Mouse (Mus musculus): ENCODE data around the gene Efcab3. TPM values are rescaled to one million over a fixed set of nuclear protein-coding genes. Genes with fewer than 3 reads are reported as not detected.
"Not testable (repeated sequence)": the region's sequence is repeated elsewhere in the genome, so short reads cannot be mapped to it uniquely, and the experiment has no call there.

The Efcab3 gene
- polyA plus RNA-seq, 1 experiment from 2014 or later = 0.32 TPM

DNA sequence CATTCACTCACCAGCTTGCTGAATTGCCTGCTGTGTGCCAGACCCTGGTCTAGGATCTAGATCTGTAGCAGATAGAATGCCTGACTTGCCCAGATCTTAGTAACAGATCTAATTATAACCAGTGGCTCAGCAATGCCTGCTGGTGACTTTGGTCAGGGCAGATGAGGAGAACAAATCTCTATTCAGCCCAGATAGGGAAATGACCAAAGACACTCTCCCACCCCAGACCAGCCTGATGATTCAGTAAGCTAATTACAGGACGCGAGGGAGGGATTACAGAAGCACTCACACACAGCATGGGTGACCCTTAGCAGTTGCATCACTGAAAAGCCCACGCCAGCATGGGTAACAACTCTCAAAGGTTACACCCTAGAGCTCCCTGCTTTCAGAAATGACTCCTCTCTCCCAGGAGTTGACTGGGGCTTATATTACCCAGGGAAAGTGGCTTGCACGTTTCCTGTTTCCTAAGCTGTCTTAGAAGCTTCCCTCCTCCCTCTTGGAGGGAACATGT is 57.2 kb downstream of the Efcab3 start:
- no peak overlapping the region for H3K4me3 ChIP-seq (ENCODE audit: low read depth, low read length)
- H3K27ac ChIP-seq (ENCODE audit: low read depth, low read length) = no peak overlapping the region
- DNase-seq (ENCODE audit: low spot score) (no peak), ATAC-seq (replicated peaks; ENCODE audit: low FRiP score) (no peak)
- H3K27me3 ChIP-seq (replicated peaks; ENCODE audit: control insufficient read depth, insufficient read depth, low read length) = no peaks in the 10 kb centered on the region
- no peak overlapping the region for H3K4me2 ChIP-seq
- H3K9me3 ChIP-seq (ENCODE audit: control insufficient read depth, low read length) = no peaks in the 10 kb centered on the region
- 28% methylated on average over 4 of the region's 4 CpGs for WGBS
- 0 out of 2 replicates have a peak, but pooled peaks cover 4% of the 10 kb centered on the region for H3K4me1 ChIP-seq (replicated peaks; ENCODE audit: control insufficient read depth, insufficient read depth, low read length)
- H3K36me3 ChIP-seq (ENCODE audit: control insufficient read depth, insufficient read depth, low read length) = no peaks in the 10 kb centered on the region
- no peak overlapping the region for H3K9ac ChIP-seq (ENCODE audit: low read depth, low read length)

DNA sequence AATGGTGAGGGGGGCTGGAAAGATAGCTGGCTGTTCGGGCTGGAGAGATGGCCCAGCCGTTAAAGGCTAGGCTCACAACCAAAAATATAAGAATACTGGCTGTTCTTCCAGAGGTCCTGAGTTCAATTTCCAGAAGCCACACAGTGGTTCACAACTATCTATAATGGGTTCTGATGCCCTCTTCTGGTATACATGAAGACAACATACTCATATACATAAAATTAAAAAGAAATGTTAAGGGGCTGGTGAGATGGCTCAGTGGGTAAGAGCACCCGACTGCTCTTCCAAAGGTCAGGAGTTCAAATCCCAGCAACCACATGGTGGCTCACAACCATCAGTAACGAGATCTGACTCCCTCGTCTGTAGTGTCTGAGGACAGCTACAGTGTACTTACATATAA is 58.4 kb downstream of the Efcab3 start:
- H3K27me3 ChIP-seq (replicated peaks; ENCODE audit: control insufficient read depth, insufficient read depth, low read length); H3K9ac ChIP-seq (ENCODE audit: low read depth, low read length); H3K4me2 ChIP-seq; ATAC-seq (replicated peaks; ENCODE audit: low FRiP score); H3K4me3 ChIP-seq (ENCODE audit: low read depth, low read length); H3K27ac ChIP-seq (ENCODE audit: low read depth, low read length); H3K4me1 ChIP-seq (replicated peaks; ENCODE audit: control insufficient read depth, insufficient read depth, low read length); H3K9me3 ChIP-seq (ENCODE audit: control insufficient read depth, low read length); DNase-seq (ENCODE audit: low spot score); H3K36me3 ChIP-seq (ENCODE audit: control insufficient read depth, insufficient read depth, low read length): not testable (repeated sequence)
- WGBS = 71% methylated on average over 5 of the region's 5 CpGs

DNA sequence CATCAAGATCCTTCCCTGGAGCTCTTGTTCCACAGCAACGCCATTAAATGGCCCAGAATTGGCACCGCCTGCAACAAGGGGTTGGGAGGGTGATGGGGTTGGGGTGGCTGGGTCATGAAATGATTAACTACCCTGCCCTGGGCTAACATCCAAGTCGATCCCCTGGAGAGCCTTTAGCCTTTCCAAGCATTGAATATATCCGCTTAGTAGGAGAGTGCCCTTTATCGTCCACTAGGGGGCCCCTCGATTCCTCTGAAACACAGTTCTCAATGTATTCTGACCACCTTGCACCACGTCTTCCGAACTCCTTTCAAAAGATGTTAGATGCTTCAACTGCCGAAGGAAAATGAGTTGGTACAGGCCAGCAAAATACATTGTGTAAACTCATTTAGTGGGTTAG is 60.6 kb downstream of the Efcab3 start:
- DNase-seq (ENCODE audit: low spot score) (no peak), ATAC-seq (replicated peaks; ENCODE audit: low FRiP score) (peak; percentile 58)
- Histone ChIP-seq H3K4me1 (replicated peaks; ENCODE audit: control insufficient read depth, insufficient read depth, low read length) (peaks cover 15% of the 10 kb centered on the region), H3K36me3 (ENCODE audit: control insufficient read depth, insufficient read depth, low read length) (peaks cover 1% of the 10 kb centered on the region; the same call in 1 of the 2 replicates), H3K4me3 (ENCODE audit: low read depth, low read length) (no peak overlapping the region), H3K9me3 (ENCODE audit: control insufficient read depth, low read length) (no peaks in the 10 kb centered on the region), H3K4me2 (no peak overlapping the region), H3K27me3 (replicated peaks; ENCODE audit: control insufficient read depth, insufficient read depth, low read length) (no peaks in the 10 kb centered on the region), H3K27ac (ENCODE audit: low read depth, low read length) (no peak overlapping the region), H3K9ac (ENCODE audit: low read depth, low read length) (no peak overlapping the region)
- 13% methylated on average over 9 of the region's 9 CpGs for WGBS

DNA sequence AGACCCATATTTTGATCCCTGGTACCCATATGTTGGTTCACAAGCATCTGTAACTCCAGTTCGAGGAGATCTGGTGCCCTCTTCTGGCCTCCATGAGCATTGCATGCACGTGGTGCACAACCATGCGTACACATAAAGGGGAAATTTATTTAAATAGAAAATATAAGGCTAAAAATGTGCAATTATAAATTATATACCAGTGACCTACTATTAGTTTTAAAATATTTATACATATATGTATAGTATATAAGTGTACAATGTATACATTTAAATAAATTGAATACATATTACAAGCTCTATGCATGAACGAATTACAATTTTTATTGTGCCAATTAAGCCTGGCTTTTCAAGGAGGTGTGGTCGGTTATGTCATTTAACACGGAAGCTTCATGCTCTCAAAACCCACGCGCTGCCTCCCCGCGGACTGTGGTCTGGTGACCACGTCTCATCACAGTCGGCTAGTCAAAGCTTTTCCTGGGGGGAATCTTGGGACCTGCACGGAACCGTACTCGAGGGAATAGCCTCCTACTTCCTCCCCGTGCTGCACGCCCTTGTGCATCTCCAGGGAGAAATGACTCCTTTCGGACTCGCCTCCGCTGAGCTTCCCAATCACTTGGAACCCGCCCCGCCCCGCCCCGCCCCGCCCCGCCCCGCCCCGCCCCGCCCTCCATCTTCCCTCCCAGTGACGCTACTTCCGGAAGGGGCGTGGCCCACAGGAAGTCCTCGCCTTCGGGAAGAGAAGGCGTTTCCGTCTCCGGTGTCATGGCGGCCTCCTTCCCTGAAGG is 62.5 kb downstream of the Efcab3 start, which contains the start of gene Mettl2:
Mettl2 (plus strand) TSS at position 691 of the 785 bp plus-strand sequence.
- peak within 1 kb of the TSS; percentile 100 for H3K4me3 ChIP-seq (ENCODE audit: low read depth, low read length)
- peak; percentile 84 for DNase-seq (ENCODE audit: low spot score)
- H3K27me3 ChIP-seq (replicated peaks; ENCODE audit: control insufficient read depth, insufficient read depth, low read length) = no peaks in the 10 kb centered on the region
- H3K4me2 ChIP-seq = peak within 1 kb of the TSS; percentile 91
- ATAC-seq (replicated peaks; ENCODE audit: low FRiP score) = peak; percentile 82
- no peaks in the 10 kb centered on the region for H3K9me3 ChIP-seq (ENCODE audit: control insufficient read depth, low read length)
- H3K36me3 ChIP-seq (ENCODE audit: control insufficient read depth, insufficient read depth, low read length) = peaks cover 13% of the 10 kb centered on the region
- H3K27ac ChIP-seq (ENCODE audit: low read depth, low read length) = peak within 1 kb of the TSS; percentile 71
- peak within 1 kb of the TSS; percentile 82 for H3K9ac ChIP-seq (ENCODE audit: low read depth, low read length)
- WGBS = 1% methylated on average over 38 of the region's 38 CpGs
- peaks cover 15% of the 10 kb centered on the region for H3K4me1 ChIP-seq (replicated peaks; ENCODE audit: control insufficient read depth, insufficient read depth, low read length)

DNA sequence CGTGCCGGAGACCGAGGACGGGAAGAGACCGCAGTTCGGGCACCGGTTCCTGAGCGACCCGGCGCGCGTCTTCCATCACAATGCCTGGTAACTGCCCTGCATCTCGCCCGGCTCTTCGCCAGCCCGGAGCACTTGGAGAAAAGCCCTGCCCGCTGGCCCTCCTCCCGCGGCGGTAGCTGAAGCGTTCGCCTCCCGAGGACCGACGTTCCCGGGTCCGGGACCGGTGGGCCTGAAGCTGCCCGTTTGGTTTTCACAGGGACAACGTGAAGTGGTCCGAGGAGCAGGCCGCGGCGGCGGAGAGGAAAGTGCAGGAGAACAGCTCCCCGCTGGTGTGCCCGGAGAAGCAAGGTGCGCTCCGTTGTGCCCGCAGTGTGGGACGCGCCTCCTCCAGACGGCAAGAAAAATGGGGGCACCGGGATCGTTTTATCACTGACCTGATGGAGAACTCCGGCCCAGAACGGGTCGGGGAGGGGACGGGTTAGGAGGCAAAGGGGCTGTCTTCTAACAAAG is 63.2 kb downstream of the Efcab3 start:
- Histone ChIP-seq H3K36me3 (ENCODE audit: control insufficient read depth, insufficient read depth, low read length) (peaks cover 15% of the 10 kb centered on the region), H3K9me3 (ENCODE audit: control insufficient read depth, low read length) (no peaks in the 10 kb centered on the region), H3K27ac (ENCODE audit: low read depth, low read length) (peak overlapping the region; percentile 39), H3K4me3 (ENCODE audit: low read depth, low read length) (peak overlapping the region; percentile 100), H3K4me2 (peak overlapping the region; percentile 91), H3K9ac (ENCODE audit: low read depth, low read length) (peak overlapping the region; percentile 82), H3K4me1 (replicated peaks; ENCODE audit: control insufficient read depth, insufficient read depth, low read length) (peaks cover 15% of the 10 kb centered on the region), H3K27me3 (replicated peaks; ENCODE audit: control insufficient read depth, insufficient read depth, low read length) (no peaks in the 10 kb centered on the region)
- WGBS = under 1% methylated on average over 49 of the region's 49 CpGs
- DNase-seq (ENCODE audit: low spot score) (no peak), ATAC-seq (replicated peaks; ENCODE audit: low FRiP score) (peak; percentile 24)

DNA sequence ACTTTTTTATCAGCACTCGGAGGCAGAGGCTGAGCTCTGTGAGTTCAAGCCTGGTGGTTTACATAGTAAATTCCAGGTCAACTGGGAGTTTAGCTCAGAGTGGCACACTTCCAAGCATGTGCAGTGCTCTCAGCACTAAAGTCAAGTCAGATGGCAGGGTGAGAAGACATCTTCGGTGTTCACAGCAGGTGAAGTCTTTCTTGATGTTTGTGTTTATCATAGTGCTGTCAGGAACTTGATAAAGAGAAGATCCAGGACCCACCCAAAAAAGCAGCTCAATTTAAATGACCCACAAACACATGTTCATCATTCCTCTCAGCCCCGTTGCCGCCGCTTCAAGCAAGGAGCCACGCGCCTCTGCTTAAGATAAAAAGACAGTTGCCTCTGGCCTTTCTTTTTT is 72.3 kb downstream of the Efcab3 start:
- H3K9ac ChIP-seq (ENCODE audit: low read depth, low read length) = no peak overlapping the region
- 66% methylated on average over 7 of the region's 7 CpGs for WGBS
- H3K27ac ChIP-seq (ENCODE audit: low read depth, low read length) = no peak overlapping the region
- H3K4me2 ChIP-seq = no peak overlapping the region
- H3K36me3 ChIP-seq (ENCODE audit: control insufficient read depth, insufficient read depth, low read length) = peaks cover 68% of the 10 kb centered on the region
- no peaks in the 10 kb centered on the region for H3K27me3 ChIP-seq (replicated peaks; ENCODE audit: control insufficient read depth, insufficient read depth, low read length)
- no peak for DNase-seq (ENCODE audit: low spot score)
- ATAC-seq (replicated peaks; ENCODE audit: low FRiP score) = peak; percentile 53
- no peak overlapping the region for H3K4me3 ChIP-seq (ENCODE audit: low read depth, low read length)
- no peaks in the 10 kb centered on the region for H3K9me3 ChIP-seq (ENCODE audit: control insufficient read depth, low read length)
- H3K4me1 ChIP-seq (replicated peaks; ENCODE audit: control insufficient read depth, insufficient read depth, low read length) = peaks cover 8% of the 10 kb centered on the region; the same call in 1 of the 2 replicates

DNA sequence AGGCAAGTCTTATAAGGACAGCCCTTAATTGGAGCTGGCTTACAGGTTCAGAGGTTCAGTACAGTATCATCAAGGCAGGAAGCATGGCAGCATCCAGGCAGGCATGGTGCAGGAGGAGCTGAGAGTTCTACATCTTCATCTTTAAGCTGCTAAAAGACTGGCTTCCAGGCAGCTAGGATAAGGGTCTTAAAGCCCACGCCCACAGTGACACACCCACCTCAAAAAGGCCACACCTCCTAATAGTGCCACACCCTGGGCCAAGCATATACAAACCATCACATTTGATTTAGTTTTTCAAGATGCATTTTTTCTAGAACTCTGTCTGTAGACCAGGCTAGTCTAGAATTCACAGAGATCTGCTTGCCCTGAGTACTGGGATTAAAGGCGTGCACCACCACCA is 73.9 kb downstream of the Efcab3 start:
- H3K4me2 ChIP-seq; H3K9me3 ChIP-seq (ENCODE audit: control insufficient read depth, low read length); H3K9ac ChIP-seq (ENCODE audit: low read depth, low read length); H3K4me3 ChIP-seq (ENCODE audit: low read depth, low read length); DNase-seq (ENCODE audit: low spot score); H3K4me1 ChIP-seq (replicated peaks; ENCODE audit: control insufficient read depth, insufficient read depth, low read length); H3K27me3 ChIP-seq (replicated peaks; ENCODE audit: control insufficient read depth, insufficient read depth, low read length); H3K27ac ChIP-seq (ENCODE audit: low read depth, low read length): not testable (repeated sequence)
- 87% methylated on average over 2 of the region's 2 CpGs for WGBS
- peaks cover 65% of the 10 kb centered on the region for H3K36me3 ChIP-seq (ENCODE audit: control insufficient read depth, insufficient read depth, low read length)
- ATAC-seq (replicated peaks; ENCODE audit: low FRiP score) = peak; percentile 47; the same call in 1 of the 2 replicates

DNA sequence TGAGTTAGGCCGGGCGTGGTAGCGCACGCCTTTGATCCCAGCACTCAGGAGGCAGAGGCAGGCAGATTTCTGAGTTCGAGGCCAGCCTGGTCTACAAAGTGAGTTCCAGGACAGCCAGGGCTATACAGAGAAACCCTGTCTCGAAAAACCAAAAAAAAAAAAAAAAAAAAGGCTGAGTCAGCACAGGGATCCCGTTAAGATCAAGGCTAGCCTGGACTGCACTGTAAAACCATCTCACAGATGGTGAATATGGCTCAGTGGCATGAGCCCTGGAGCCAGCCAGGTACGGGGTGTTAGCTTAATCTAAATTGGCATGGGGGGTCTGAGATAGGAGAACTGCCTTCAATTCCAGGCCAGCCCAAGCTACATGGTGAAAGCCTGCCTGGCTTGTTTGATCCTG is 77.1 kb downstream of the Efcab3 start:
- not testable (repeated sequence) for H3K4me2 ChIP-seq; H3K27ac ChIP-seq (ENCODE audit: low read depth, low read length); H3K27me3 ChIP-seq (replicated peaks; ENCODE audit: control insufficient read depth, insufficient read depth, low read length); ATAC-seq (replicated peaks; ENCODE audit: low FRiP score); H3K9ac ChIP-seq (ENCODE audit: low read depth, low read length); DNase-seq (ENCODE audit: low spot score); H3K4me3 ChIP-seq (ENCODE audit: low read depth, low read length); H3K9me3 ChIP-seq (ENCODE audit: control insufficient read depth, low read length); H3K4me1 ChIP-seq (replicated peaks; ENCODE audit: control insufficient read depth, insufficient read depth, low read length)
- peaks cover 39% of the 10 kb centered on the region for H3K36me3 ChIP-seq (ENCODE audit: control insufficient read depth, insufficient read depth, low read length)
- 90% methylated on average over 7 of the region's 8 CpGs for WGBS

Measured in liver, embryonic 11.5 days (tissue).